Mouse (Mus musculus) liver, adult 2 months (tissue): ENCODE results near the gene Ubd. TPM values are rescaled to one million over a fixed set of nuclear protein-coding genes. Genes with fewer than 3 reads are reported as not detected.
"Not testable (repeated sequence)": the region's sequence is repeated elsewhere in the genome, so short reads cannot be mapped to it uniquely, and the experiment has no call there.

Experiments
- DNase-seq: peaks from one replicate; pipeline ENCODE4 v3.0.0-alpha.2; 2011; ENCODE audit warnings: low read depth, low spot score; ENCODE audit errors: extremely low read depth
- H3K27ac ChIP-seq: fragments of 200-500 bp; replicated peaks from 2 replicates; pipeline ENCODE4 v1.5.1; 2012; ENCODE audit warnings: low read depth, mild to moderate bottlenecking, control low read depth, inconsistent platforms, low read length; ENCODE audit not compliant: insufficient read depth
- H3K27me3 ChIP-seq: fragments of 200-500 bp; 2 replicates; pipeline ENCODE4 v1.6.1; 2012; ENCODE audit warnings: mild to moderate bottlenecking, moderate library complexity, low read length, inconsistent platforms; ENCODE audit not compliant: control insufficient read depth, insufficient read depth
- H3K36me3 ChIP-seq: fragments of 200-500 bp; 2 replicates; pipeline ENCODE4 v1.6.1; 2012; ENCODE audit warnings: low read length, inconsistent platforms; ENCODE audit not compliant: control insufficient read depth, insufficient read depth
- H3K4me1 ChIP-seq: fragments of 200-500 bp; 2 replicates; pipeline ENCODE4 v1.6.1; 2011; ENCODE audit warnings: low read length; ENCODE audit not compliant: control insufficient read depth, insufficient read depth
- H3K4me3 ChIP-seq: fragments of 200-500 bp; 2 replicates; pipeline ENCODE4 v1.5.1; 2011; ENCODE audit warnings: low read depth, mild to moderate bottlenecking, control low read depth, low read length, moderate library complexity; ENCODE audit not compliant: insufficient read depth
- H3K79me2 ChIP-seq: fragments of 200-500 bp; 2 replicates; pipeline ENCODE4 v1.6.1; 2012; ENCODE audit warnings: inconsistent platforms, mild to moderate bottlenecking, low read length, moderate library complexity; ENCODE audit not compliant: control insufficient read depth, insufficient read depth
- H3K9ac ChIP-seq: fragments of 200-500 bp; 2 replicates; pipeline ENCODE4 v1.6.1; 2012; ENCODE audit warnings: low read depth, mild to moderate bottlenecking, control low read depth, inconsistent platforms, low read length
- CTCF ChIP-seq: fragments of 200-500 bp; IDR thresholded peaks from 2 replicates; pipeline ENCODE4 v1.5.1; 2011; ENCODE audit warnings: low read depth, low read length, control low read depth
- POLR2A ChIP-seq: fragments of 200-500 bp; IDR thresholded peaks from 2 replicates; pipeline ENCODE4 v1.6.1; 2011; ENCODE audit warnings: low read length, control low read depth; ENCODE audit not compliant: insufficient read depth; ENCODE audit errors: extremely low read depth
- WGBS: fragments of 180-500 bp; shearing (Covaris S2); methylation state at CpG from one replicate; pipeline ENCODE4 v1.1.7; 2018; 5-methylcytosine and 5-hydroxymethylcytosine counted together
- polyA plus RNA-seq: library from polyadenylated mRNA; depleted of rRNA; stranded (reverse); fragments of >200 nt; gene quantifications from 2 replicates; pipeline ENCODE4 v1.2.3, GENCODE M21; 2012; rRNA removed
- total RNA-seq: library from RNA; depleted of rRNA; stranded (reverse); fragments of >200 nt; gene quantifications from 2 replicates; pipeline ENCODE4 v1.2.3, GENCODE M21; 2014; rRNA removed

Gene Ubd
- total and polyA plus RNA-seq, 2 experiments: 0.22 to 0.46 TPM

DNA sequence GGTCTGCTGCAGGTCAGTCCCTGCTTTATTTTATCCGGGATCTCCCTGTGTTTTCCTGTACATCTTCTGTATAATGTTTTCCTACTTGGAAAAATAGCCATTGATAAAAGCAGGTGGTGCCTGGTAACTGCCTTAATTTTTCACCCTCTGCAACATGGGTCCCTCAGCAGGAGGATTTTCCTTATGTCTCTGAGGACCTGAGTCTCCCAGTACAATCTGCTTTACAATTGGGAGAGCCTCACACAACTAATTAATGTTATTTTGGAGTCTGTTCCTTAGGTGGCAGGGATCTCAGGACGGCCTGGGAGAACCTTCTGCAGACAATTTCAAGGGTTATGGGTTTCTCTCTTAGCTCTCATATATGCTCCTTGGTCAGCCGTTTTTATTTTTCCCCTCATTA is 19.3 kb downstream of the Ubd start, which contains the start of gene Olfr95:
TSS of gene Olfr95 (minus strand) at position 101 of the 400 bp plus-strand sequence.
- Histone ChIP-seq H3K4me3 (no peak within 1 kb of the TSS), H3K9ac (no peak within 1 kb of the TSS), H3K36me3 (no peaks in the 10 kb centered on the region), H3K79me2 (no peaks in the 10 kb centered on the region), H3K4me1 (peaks cover 7% of the 10 kb centered on the region; the same call in 1 of the 2 replicates), H3K27me3 (peaks cover 9% of the 10 kb centered on the region; the same call in 1 of the 2 replicates), H3K27ac (no peak within 1 kb of the TSS)
- 73% methylated on average over 3 of the region's 3 CpGs for WGBS
- no peak for DNase-seq
- TF ChIP-seq POLR2A (no peak), CTCF (no peak)

DNA sequence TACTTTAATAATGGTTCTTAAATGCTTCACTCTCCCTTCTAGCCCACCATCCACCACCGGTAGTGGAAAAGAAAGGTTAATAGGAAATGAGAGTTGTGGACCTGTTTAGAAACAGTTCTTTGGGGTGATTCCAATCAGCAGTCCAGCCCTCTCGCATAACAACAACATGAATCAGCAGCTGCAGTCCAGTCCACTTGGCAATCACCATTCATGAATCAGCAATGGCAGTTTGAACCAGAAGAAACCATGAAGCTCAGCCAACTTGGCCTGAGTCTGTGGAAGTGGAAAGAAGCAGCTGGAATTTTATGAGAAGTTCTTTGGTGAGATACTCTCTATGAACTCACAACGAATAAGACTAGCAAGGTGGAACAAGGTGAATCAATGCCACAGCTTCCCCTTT is 24.8 kb downstream of the Ubd start:
- Histone ChIP-seq H3K36me3 (no peaks in the 10 kb centered on the region), H3K4me1 (peaks cover 10% of the 10 kb centered on the region; the same call in 1 of the 2 replicates), H3K79me2 (no peaks in the 10 kb centered on the region), H3K27ac (no peak overlapping the region), H3K4me3 (no peak overlapping the region), H3K27me3 (no peaks in the 10 kb centered on the region), H3K9ac (no peak overlapping the region)
- peak; percentile 96 for DNase-seq
- TF ChIP-seq POLR2A (no peak), CTCF (no peak)
- 14% methylated on average over 3 of the region's 3 CpGs for WGBS

DNA sequence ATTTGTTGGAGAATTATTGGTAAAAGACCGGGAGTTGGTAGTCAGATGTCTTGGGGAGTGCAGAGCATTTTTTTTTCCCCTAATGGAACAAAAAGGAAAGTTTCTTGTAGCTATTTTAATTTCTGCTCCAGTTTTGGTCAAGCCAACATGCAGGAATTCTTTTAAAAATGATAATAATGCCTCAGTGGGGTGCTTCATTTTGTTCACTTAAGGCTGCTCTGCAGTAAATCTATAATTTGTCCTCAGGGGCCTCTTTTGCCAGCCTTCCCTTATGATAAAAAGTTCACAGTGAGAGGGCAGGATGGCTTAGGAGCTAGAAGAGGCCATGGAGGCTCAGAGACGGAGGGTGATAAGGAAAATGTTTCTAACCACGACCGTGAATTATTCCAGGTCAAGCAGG is 26.2 kb downstream of the Ubd start, which contains the start of gene Olfr96:
TSS of gene Olfr96 (plus strand) at position 301 of the 400 bp plus-strand sequence.
- no peaks in the 10 kb centered on the region for H3K36me3 ChIP-seq
- no peak within 1 kb of the TSS for H3K4me3 ChIP-seq
- no peak within 1 kb of the TSS for H3K27ac ChIP-seq
- no peaks in the 10 kb centered on the region for H3K27me3 ChIP-seq
- 59% methylated on average over 4 of the region's 4 CpGs for WGBS
- H3K79me2 ChIP-seq: no peaks in the 10 kb centered on the region
- TF ChIP-seq POLR2A (no peak), CTCF (no peak)
- DNase-seq: no peak
- H3K4me1 ChIP-seq: peaks cover 10% of the 10 kb centered on the region; the same call in 1 of the 2 replicates
- H3K9ac ChIP-seq: no peak within 1 kb of the TSS

DNA sequence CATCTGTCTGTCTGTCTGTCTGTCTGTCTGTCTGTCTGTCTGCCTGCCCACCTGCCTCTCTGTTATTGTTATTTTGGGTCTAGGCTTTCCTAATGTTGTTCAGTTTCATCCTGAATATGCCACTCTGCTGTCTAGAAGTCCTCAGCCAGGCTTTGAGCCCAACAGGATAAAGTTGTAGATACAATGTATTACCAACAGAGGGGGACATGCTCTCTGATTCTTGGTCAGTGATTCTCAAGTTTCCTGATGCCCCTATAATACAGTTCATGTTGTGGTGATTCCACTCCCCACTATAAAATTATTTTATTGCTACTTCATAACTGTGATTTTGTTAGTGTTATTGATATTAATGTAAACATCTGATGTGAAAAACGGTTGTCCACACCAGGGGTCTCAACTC is 28.2 kb downstream of the Ubd start:
- WGBS: 25% methylated on average over 1 of the region's 1 CpGs
- peak; percentile 10 for DNase-seq
- no peak overlapping the region for H3K9ac ChIP-seq
- H3K27ac ChIP-seq: no peak overlapping the region
- TF ChIP-seq POLR2A: no peak
- TF ChIP-seq CTCF: peak; percentile 38
- no peak overlapping the region for H3K4me3 ChIP-seq
- no peaks in the 10 kb centered on the region for H3K36me3 ChIP-seq
- no peaks in the 10 kb centered on the region for H3K27me3 ChIP-seq
- H3K79me2 ChIP-seq: no peaks in the 10 kb centered on the region
- peaks cover 10% of the 10 kb centered on the region; the same call in 1 of the 2 replicates for H3K4me1 ChIP-seq

DNA sequence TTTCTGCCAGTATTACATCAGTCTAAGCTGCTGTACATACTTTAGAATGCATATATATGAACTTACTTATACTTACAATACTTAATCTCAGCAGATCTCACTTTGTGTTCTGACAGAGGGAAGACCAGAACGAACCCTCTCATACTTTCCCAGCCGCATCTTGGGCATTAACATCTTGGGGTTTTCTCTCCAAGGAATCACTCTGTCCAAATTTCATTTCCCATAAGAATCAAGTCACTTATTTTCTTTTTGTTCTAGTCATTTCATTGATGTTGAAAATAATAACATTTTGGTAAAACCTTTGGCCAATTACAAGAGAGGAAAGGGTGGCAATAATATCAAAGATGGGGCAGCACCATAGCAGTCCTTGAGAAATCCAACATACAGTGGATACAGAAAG is 43.5 kb downstream of the Ubd start, which contains the start of gene Olfr97:
TSS of gene Olfr97 (minus strand) at position 101 of the 400 bp plus-strand sequence.
- H3K27ac ChIP-seq, H3K36me3 ChIP-seq, H3K79me2 ChIP-seq, H3K27me3 ChIP-seq, H3K4me3 ChIP-seq, H3K9ac ChIP-seq, H3K4me1 ChIP-seq, DNase-seq: not testable (repeated sequence)
- WGBS: 87% methylated on average over 2 of the region's 2 CpGs

DNA sequence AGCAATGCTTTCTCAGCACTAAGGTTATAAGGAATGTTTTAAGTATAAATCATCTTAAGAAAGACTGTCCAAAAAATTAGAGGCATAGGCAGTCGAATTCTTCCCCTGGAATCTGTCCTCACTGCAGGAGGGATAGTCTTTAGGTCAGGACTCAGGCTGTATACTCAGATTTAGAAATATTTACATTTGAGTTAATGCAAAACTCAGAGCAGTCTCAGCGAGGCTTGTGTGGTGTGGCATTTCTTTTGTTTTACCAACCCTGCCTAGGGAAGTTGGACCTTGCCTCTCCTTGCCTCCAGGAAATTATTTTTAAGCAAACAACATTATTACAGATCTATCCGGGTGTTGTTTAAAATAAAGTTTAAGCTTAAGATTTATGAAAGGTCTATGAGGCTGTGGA is 48.5 kb downstream of the Ubd start:
- no peak for DNase-seq
- no peaks in the 10 kb centered on the region for H3K36me3 ChIP-seq
- no peak for TF ChIP-seq POLR2A
- no peak for TF ChIP-seq CTCF
- 10% methylated on average over 3 of the region's 3 CpGs for WGBS
- no peaks in the 10 kb centered on the region for H3K79me2 ChIP-seq
- no peaks in the 10 kb centered on the region for H3K27me3 ChIP-seq
- no peak overlapping the region for H3K9ac ChIP-seq
- H3K27ac ChIP-seq: no peak overlapping the region
- H3K4me3 ChIP-seq: no peak overlapping the region
- no peaks in the 10 kb centered on the region for H3K4me1 ChIP-seq

Other genes with a start within 250 kb of the Ubd start
- gene Ppp1r11, start 242.2 kb upstream of the Ubd start, total RNA-seq: 24.2 and 26.6 TPM in 2 replicates
- gene Ppp1r11, start 242.2 kb upstream of the Ubd start, polyA plus RNA-seq: 36.8 and 37.7 TPM in 2 replicates
- 14.2 and 14.8 TPM in 2 replicates for gene Znrd1, start 235.3 kb upstream of the Ubd start, total RNA-seq
- gene Znrd1, start 235.3 kb upstream of the Ubd start, polyA plus RNA-seq: 12.3 and 13.7 TPM in 2 replicates
- 9.6 and 11.9 TPM in 2 replicates for gene Znrd1as, start 235.3 kb upstream of the Ubd start, total RNA-seq
- 2.5 and 2.6 TPM in 2 replicates for gene Znrd1as, start 235.3 kb upstream of the Ubd start, polyA plus RNA-seq
- gene 2410137M14Rik, start 212.7 kb upstream of the Ubd start, total RNA-seq: not detected in 2 replicates
- not detected in 2 replicates for gene 2410137M14Rik, start 212.7 kb upstream of the Ubd start, polyA plus RNA-seq
- not detected in 2 replicates for gene H2-M5, start 204.4 kb upstream of the Ubd start, total RNA-seq
- not detected in 2 replicates for gene H2-M5, start 204.4 kb upstream of the Ubd start, polyA plus RNA-seq
- gene Zfp57, start 192.7 kb upstream of the Ubd start, total RNA-seq: 0.65 and 1.0 TPM in 2 replicates
- gene Zfp57, start 192.7 kb upstream of the Ubd start, polyA plus RNA-seq: 0.26 and 0.59 TPM in 2 replicates
- not detected in 2 replicates for gene Mog, start 170.5 kb upstream of the Ubd start, total RNA-seq
- not detected in 2 replicates for gene Mog, start 170.5 kb upstream of the Ubd start, polyA plus RNA-seq
- gene Gabbr1, start 147.9 kb upstream of the Ubd start, total RNA-seq: 1.2 and 1.9 TPM in 2 replicates
- 1.4 and 3.2 TPM in 2 replicates for gene Gabbr1, start 147.9 kb upstream of the Ubd start, polyA plus RNA-seq
- gene Olfr90, start 105.4 kb upstream of the Ubd start, total RNA-seq: not detected in 2 replicates
- not detected in 2 replicates for gene Olfr90, start 105.4 kb upstream of the Ubd start, polyA plus RNA-seq
- not detected in 2 replicates for gene Olfr91, start 95.6 kb upstream of the Ubd start, total RNA-seq
- gene Olfr91, start 95.6 kb upstream of the Ubd start, polyA plus RNA-seq: not detected in 2 replicates
- not detected in 2 replicates for gene Olfr92, start 73.8 kb upstream of the Ubd start, total RNA-seq
- not detected in 2 replicates for gene Olfr92, start 73.8 kb upstream of the Ubd start, polyA plus RNA-seq
- gene Olfr93, start 32.4 kb upstream of the Ubd start, total RNA-seq: not detected in 2 replicates
- gene Olfr93, start 32.4 kb upstream of the Ubd start, polyA plus RNA-seq: not detected in 2 replicates
- gene Olfr94, start 7.1 kb downstream of the Ubd start, total RNA-seq: not detected in 2 replicates
- gene Olfr94, start 7.1 kb downstream of the Ubd start, polyA plus RNA-seq: not detected in 2 replicates
- not detected in 2 replicates for gene Olfr95, start 19.2 kb downstream of the Ubd start, total RNA-seq
- not detected in 2 replicates for gene Olfr95, start 19.2 kb downstream of the Ubd start, polyA plus RNA-seq
- not detected in 2 replicates for gene Olfr96, start 26.3 kb downstream of the Ubd start, total RNA-seq
- gene Olfr96, start 26.3 kb downstream of the Ubd start, polyA plus RNA-seq: not detected in 2 replicates
- gene Olfr97, start 43.4 kb downstream of the Ubd start, total RNA-seq: not detected in 2 replicates
- gene Olfr97, start 43.4 kb downstream of the Ubd start, polyA plus RNA-seq: not detected in 2 replicates
- gene Olfr98, start 69.9 kb downstream of the Ubd start, total RNA-seq: not detected in 2 replicates
- gene Olfr98, start 69.9 kb downstream of the Ubd start, polyA plus RNA-seq: not detected in 2 replicates
- gene H2-M3, start 76.3 kb downstream of the Ubd start, total RNA-seq: 4.4 and 4.5 TPM in 2 replicates
- gene H2-M3, start 76.3 kb downstream of the Ubd start, polyA plus RNA-seq: 1.7 and 3.3 TPM in 2 replicates
- not detected in 2 replicates for gene Olfr99, start 89.6 kb downstream of the Ubd start, total RNA-seq
- gene Olfr99, start 89.6 kb downstream of the Ubd start, polyA plus RNA-seq: not detected in 2 replicates
- gene Olfr101, start 110.4 kb downstream of the Ubd start, total RNA-seq: not detected in 2 replicates
- gene Olfr101, start 110.4 kb downstream of the Ubd start, polyA plus RNA-seq: not detected in 2 replicates
- not detected in 2 replicates for gene Olfr102, start 123.2 kb downstream of the Ubd start, total RNA-seq
- gene Olfr102, start 123.2 kb downstream of the Ubd start, polyA plus RNA-seq: not detected in 2 replicates
- not detected in 2 replicates for gene Olfr103, start 145.8 kb downstream of the Ubd start, total RNA-seq
- gene Olfr103, start 145.8 kb downstream of the Ubd start, polyA plus RNA-seq: not detected in 2 replicates
- gene Olfr104-ps, start 165.7 kb downstream of the Ubd start, total RNA-seq: not detected in 2 replicates
- gene Olfr104-ps, start 165.7 kb downstream of the Ubd start, polyA plus RNA-seq: not detected in 2 replicates
- not detected in 2 replicates for gene Olfr105-ps, start 185.1 kb downstream of the Ubd start, total RNA-seq
- not detected in 2 replicates for gene Olfr105-ps, start 185.1 kb downstream of the Ubd start, polyA plus RNA-seq
- not detected in 2 replicates for gene Olfr106-ps, start 196.5 kb downstream of the Ubd start, total RNA-seq
- not detected in 2 replicates for gene Olfr106-ps, start 196.5 kb downstream of the Ubd start, polyA plus RNA-seq
- gene Olfr107, start 205.3 kb downstream of the Ubd start, total RNA-seq: not detected in 2 replicates
- gene Olfr107, start 205.3 kb downstream of the Ubd start, polyA plus RNA-seq: not detected in 2 replicates